Mouse (Mus musculus) brain, embryonic 14.5 days (tissue): ENCODE results near the gene Ppm1n.

Experiments
- CTCF ChIP-seq: fragments of 200-500 bp; IDR thresholded peaks from 2 replicates; pipeline ENCODE4 v1.5.1; 2012; ENCODE audit warnings: inconsistent platforms, mild to moderate bottlenecking, moderate library complexity, borderline replicate concordance; ENCODE audit not compliant: insufficient read depth, insufficient read length; ENCODE audit errors: extremely low read depth
- POLR2A ChIP-seq: fragments of 200-500 bp; IDR thresholded peaks from 2 replicates; pipeline ENCODE4 v1.6.1; 2012; ENCODE audit warnings: mild to moderate bottlenecking, inconsistent platforms, borderline replicate concordance; ENCODE audit not compliant: poor library complexity, insufficient read depth, insufficient read length, severe bottlenecking; ENCODE audit errors: extremely low read depth

GRCm38 (mm10) chr7:19305413-19305735 lies 25.5 kb upstream of the Ppm1n start:
- no peak for TF ChIP-seq POLR2A
- TF ChIP-seq CTCF: no peak
